Mouse (Mus musculus) B cell, adult 2 months (primary cell): ENCODE results near the gene Stard10.
A peak's percentile ranks its signal among the peaks of the same experiment; 100 is the strongest.

ENCODE experiments used
- DNase-seq, 2 experiments: peaks; one replicate each; pipeline ENCODE4 v3.0.0; 2022

Gene Stard10

DNA sequence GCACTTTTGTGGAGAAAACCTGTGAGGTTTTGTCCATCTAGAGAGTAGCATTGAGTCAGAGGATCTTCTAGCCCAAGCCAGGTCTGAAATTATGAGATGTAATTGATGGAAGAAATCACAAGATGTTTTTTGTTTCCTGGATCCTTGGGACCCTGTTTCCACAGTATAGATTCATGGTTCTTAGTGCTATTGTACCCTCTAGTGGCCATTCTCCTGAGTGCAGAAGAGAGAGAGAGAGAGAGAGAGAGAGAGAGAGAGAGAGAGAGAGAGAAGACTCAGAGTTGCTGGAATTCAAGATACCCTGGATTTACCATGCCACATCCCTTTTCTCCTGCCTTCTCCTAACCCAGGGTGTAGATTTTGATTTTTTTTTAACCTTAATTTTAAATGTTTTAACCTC is 57.3 kb downstream of the Stard10 start:
- DNase-seq, result peak; percentile 47 to 52

DNA sequence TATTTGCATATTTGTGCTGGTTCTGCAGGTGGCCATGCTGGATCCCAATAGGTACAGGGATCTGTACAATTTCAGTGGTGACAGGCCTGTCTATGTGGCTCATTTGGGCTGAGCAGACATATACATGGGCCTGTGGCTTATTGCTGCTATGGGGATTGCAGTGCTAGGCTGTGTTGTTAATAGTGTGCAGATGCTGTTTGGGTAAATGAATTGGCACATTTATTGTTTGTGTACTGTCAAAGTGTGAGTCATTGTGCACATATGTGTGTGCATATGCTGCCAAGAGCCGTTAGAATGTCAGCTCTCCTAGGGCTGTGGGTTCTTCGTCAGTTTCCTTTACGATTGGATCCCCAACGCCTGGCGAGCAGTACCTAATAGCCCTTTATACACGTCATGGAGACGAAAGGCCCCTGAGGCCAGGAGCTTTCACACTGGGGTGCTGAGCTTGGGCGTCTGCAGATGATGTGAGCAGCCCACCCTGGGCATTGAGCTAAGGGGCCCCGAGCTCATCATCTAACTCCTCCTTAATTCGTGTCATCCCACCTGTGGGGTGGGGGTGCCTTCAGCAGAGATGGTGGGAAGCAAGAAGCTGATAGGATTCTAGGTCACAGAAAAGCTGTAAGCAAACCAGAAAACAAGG is 59.9 kb downstream of the Stard10 start:
- no peak for DNase-seq

DNA sequence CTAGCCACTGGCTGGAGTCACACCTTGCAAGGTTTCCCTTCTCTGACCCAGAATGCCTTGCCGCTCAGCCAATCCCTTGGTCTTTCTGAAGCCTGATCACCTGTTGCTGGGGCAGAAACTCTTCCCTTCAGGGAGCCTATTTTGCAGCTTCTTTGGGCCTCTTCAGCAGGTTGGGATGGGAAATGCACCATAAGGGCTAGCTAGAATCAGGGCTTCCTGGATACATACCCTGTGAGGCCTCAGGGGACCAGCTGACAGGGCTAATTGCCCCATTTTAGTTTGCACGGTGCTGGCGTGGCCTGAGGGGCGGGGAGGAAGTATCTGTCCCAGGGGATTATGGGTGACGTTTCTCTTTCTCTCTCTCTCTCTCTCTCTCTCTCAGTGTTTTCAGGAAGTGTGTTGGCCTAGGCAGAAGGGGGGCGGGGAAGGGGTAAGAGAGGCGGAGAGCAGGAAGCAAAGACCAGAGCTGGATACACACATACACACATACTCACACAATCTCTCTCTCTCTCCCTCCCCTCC is 60.9 kb downstream of the Stard10 start:
- DNase-seq, result peak; percentile 93 to 96

DNA sequence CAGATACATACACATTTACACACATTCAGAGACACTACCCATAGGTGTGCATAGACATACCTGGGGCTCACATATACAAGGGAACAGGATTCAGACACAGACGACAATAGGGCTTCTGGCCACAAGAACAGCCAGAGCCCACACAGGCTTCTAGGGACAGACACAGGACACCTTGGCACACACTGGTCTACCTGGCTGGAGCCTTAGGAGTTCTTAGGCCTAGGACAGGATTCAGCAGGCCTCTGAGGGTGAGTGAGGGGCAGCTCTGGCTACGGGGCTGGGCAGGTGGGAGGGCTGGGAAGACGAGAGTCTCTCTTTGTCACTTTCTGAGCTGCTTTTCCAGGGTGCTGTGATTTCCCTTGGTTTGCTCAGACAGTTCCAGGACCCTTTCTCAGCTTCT is 61.4 kb downstream of the Stard10 start:
- DNase-seq, result no peak

DNA sequence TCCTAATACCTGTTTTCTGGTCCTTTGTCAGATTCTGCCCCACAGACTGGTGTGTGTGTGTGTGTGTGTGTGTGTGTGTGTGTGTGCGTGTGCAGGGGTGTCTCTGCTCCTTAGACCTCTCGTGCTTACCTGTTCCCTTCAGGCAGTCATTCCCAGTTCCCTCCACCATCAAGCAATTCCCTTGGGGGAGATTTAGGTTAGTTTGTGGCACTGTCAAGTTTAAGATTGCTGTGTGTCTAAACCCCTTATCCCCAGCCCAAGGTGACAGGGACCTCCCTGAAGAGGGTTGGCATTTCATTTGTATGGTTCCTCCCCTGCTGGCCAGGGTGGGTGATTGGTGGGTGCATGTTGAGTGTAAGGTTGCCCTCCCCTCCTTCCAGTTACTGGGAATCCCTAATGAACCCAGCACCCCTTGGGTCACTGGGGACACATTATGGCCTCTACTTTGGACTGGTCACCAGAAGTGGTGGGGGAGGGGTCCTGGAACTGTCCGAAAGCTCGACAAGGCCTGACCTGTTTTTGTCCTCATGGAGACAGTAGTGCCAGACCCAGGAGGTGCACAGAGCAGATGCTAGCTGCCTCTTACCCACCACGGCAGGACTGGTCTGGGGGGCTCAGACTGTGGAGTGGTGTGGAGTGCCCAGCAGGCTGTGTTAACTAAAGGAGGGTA is 62.0 kb downstream of the Stard10 start:
- no peak for DNase-seq

DNA sequence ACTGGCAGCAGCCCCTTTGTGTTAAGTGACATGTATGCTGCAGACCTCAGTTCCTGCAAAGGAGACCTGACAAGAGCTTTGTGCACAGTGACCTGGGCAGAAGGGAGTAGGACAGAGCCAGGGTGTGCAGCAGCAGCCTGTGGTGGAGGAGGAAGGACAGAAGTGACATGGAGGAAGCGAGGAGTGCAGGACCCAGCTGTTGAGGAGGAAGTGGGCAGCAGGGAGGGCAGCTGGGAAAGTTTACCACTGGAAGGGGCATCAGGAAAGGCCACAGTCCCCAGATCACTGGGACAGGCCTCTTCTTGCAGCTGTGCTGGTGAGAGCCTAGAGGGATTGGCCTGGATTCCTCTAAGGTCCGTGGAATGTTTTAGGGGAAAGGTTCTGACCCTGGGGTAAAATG is 62.8 kb downstream of the Stard10 start:
- DNase-seq, result no peak

DNA sequence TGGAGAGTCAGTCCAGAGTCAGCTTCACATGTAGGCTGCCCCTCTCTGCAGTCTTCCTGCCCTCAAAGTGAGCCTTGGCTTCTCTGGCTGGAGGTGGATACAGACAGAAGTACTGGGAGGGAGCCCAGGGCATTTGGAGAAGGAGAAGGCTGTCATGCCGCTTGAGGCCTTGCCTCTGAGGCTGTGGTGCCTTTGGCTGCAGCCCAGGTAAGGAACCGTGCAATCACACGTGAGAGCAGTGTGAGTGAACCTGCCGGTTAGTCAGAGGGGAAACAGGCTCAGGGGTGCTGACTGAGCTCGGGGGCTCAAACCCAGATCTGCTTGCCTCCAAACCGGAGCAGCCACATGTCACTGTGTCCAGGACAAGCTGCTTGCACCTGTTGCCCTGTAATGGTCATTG is 64.6 kb downstream of the Stard10 start:
- no peak for DNase-seq

DNA sequence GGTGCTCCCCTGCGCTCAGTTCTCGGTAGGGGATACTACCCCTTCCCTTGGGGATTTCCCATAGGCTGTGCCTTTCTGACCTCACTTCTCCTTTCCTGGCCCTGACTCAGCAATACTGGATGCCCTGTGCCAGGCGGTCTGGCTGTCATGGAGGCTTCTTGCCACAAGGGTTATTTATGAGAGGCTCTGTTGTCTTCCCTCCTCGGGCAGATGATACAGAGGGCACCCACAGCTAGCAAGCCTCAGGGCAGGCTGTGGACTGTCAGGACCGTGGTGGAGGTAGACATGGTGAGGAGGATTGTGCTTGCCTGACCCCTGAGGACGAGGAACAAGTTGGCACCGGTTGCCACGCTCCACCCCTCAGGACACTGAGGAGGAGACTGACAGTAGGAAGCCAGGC is 65.5 kb downstream of the Stard10 start:
- peak; percentile 82 to 86 for DNase-seq

DNA sequence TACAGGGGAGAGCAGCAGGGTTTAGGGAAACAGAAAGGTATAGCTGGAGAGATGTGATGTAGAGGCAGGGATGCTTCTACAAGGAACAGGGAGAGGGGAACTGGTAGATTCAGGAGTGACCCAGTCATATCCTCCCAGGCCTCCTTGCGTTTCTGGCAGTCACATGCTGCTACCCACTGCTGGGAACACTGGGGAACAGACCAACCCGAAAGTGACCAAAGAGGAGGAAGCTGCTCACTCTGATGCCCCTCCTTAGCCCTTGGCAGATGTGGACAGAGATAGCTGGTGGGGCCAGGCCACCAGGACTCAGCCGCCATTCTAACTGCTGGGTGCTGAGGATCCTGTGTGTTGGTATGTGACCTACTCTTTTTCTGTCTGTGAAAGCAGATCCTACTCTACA is 66.9 kb downstream of the Stard10 start:
- DNase-seq, result no peak

DNA sequence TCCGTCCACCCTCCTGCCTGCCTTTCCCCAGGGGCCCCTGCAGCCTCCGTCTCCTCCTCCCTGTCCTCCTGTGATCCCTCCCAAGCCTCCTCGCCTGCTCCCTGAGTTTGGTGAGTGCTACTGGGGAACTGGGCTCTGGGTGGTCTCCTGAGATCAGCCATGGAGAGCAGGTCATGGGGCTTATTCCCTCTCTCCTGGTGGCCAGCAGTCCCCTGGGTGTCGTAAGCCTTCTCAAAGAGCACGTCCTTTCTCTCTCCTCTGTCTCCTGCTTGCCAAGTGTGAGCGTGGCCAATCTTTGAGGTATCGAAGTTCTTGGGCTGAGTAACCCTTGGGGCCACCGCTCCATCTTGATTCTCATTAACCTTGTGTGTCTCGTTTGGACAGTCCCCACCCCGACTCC is 68.0 kb downstream of the Stard10 start:
- no peak for DNase-seq

DNA sequence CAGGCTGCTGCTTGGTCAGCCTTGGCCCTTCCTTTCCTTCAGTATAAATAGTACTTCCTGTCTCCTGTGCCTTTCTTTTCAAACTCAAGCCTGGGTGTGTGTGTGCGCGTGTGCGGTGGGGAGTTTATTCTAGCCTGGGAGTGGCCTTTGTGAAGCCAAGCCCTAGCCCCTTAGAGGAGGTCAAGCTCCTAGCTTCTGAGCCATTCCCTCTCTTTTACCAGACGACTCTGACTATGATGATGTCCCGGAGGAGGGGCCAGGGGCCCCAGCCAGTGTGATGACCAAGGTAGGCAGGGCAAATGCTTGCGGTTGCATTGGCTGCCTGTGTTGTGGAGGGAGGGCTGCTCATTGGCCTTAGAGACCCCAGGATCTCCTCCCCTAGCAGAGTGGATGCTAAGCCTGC is 68.4 kb downstream of the Stard10 start:
- no peak for DNase-seq

DNA sequence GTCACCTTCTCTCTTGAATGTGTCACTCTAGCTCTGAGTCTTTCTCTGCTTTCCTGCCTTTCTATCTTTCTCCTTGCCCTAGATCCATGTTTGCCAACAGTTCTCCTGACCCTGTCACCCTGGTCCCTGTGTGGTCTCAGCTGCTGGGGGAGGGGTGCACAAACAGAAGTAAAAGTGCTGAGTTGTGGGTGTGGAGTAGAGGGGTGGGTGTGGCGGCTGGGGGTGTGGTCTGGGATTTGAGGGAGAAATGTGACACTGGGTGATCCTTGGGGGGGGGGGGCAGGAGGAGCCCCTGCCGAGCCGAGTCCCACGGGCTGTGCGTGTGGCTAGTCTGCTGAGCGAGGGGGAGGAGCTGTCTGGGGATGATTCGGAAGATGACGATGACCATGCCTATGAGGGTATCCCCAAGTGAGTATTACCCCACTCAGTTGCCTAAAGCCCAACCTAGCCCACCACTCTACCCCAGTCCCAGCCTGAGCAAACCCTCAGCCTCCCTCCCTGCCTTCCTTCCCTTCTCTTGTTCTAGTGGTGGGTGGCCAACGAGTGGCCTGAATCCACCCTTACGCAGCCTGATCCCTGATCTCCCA is 69.1 kb downstream of the Stard10 start:
- DNase-seq, result no peak

DNA sequence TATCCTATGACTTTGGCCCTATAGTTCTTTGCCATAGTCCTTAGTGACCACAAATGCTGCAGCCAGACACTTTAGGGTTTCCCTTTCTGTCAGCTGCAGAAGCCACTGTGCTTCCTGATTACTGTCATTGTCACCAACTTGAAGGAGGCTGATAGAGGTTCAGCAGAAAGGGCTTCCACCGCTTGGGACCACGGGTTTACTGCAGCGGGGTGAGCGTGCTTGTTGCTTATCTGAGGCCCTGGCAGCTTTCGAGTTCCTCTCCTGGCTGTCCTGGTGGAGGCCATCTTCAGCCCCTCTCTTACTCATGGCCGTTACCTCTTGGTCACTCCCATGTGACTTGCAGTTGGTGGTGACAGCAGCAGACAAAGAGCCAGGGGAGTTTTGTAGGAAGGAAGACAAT is 72.4 kb downstream of the Stard10 start:
- DNase-seq, result no peak

DNA sequence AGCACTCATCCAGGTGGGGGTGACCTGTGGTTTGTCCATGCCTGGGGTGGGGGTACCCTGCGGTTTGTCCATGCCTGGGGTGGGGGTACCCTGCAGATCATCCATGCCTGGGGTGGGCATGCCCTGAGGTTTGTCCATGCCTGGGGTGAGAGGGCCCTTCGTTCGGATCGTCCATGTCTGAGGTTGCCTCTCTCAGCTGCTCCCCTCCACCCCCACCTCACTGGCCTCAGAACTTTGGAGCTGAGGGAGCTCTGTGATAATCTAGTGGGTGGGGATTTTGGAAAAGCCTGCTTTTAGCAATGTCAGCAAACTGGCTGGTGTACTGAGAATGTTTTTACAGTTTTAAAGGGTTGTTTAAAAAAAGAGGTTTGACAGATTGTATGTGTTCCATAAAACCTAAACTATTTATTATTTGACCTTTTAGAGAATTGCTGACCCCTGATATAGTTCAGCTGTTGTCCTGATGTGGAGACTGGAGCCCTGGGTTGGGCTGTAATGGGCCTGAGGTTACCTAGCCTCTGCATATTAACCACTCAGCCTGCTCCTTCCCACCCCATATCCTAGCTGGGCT is 75.1 kb downstream of the Stard10 start:
- no peak for DNase-seq

DNA sequence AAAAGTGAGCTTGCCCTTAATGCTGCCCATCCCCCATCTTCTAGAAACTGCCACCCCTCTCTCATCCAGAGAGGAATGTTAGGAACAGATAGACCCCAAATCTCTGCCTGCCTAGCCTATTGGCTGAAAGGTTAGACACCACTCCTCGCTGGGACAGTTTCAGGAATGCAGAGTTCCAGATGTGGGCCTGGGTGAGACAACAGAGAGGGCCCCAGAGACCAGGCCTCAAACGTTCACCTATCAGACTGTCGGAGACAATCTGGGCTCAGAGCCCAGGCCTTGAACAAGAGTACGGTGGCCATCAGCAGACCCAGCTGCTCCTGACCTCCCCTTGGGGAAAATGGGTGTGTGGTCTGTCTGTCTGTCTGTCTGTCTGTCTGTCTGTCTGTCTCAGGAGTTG is 76.1 kb downstream of the Stard10 start:
- DNase-seq, result no peak

DNA sequence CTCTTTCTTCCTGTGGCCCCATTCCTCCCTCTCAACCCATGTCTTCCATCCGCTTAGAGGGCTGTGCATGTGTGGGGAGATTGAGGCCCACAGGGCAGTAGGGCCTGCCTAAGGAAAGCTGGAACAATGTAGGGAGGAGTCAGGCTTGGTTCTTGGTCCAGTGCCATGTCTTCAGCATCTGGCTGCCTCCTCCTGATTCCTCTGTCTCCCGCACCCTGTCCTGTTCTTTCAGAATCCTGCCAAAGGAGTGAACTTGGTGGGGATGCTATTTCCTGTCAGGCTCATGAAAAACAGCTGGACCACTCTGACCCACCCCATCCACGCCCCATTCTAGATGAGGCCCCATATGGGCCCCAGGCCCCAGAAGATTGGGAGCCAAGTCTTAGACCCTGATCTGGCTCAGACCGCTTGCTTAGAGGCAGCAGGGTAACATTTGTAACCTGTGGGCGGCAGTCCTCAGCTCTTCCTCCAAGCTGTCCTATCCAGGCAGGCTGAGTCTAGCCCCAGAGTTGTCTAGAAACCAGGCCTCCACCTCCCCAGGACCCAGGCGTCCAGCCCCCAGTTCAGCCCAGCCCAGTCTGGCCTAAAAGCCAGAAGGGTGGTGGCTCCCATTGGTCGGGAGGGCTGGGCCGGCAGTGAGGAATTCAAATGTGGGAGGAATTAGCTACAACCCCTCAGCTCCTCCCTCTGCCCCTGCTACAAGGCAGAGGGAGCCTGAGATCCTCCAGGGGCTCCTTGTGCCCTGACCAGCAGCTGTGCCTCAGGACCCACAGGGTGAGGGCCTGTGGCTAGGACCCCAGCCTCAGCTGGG is 77.0 kb downstream of the Stard10 start:
- no peak for DNase-seq

DNA sequence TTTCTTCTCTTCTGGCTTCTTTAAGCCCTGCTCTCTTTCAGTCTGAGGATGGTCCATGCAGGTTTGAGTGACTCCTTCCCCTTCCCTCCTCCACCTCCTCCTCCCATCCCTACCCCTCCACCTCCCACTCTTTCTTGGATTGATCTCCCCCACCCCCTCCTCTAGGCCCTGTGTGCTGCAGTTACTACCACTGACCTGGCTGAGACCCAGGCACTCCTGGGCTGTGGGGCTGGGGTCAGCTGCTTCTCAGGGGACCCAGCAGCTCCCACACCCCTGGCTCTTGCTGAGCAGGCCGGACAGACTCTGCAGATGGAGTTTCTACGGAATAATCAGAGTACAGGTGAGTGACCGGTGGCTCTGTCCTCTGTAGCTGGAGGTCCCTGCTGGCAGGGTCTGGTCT is 77.7 kb downstream of the Stard10 start:
- DNase-seq, result no peak

DNA sequence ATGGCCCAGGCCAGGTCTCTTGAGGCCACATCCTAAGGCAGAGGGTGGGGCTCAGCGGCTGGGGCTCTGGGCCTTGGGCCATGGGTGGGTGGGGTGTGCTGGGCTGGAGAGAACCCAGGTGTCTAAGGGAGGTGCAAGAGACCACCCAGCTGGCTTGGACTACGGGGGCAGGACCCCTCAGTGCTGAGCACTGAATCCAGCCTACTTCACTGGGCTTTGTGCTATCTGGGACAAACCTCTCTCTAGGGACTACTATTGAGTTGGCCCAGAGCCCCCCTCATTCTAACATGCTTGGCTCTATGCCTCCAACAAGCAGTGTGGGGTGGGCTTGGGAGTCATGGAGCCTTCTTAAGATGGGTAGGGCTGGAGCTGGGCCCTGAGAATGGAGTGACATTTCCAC is 78.6 kb downstream of the Stard10 start:
- no peak for DNase-seq
